Mouse (Mus musculus) liver, postnatal 0 days (tissue): ENCODE measurements around the gene Arcn1. TPM values are rescaled to one million over a fixed set of nuclear protein-coding genes. Genes with fewer than 3 reads are reported as not detected.
A peak's percentile ranks its signal among the peaks of the same experiment; 100 is the strongest.

Experiments used
- ATAC-seq: fragments of 200-750 bp; cut with Nextera tagmentation; 2 replicates; pipeline ENCODE4 v1.8.0; 2017; ENCODE audit warnings: mild to moderate bottlenecking, moderate library complexity
- DNase-seq: peaks from one replicate; pipeline ENCODE4 v3.0.0-alpha.2; 2016
- H3K27ac ChIP-seq: fragments of 300-500 bp; sonication (generic); 2 replicates; pipeline ENCODE4 v1.5.1; 2014; ENCODE audit warnings: antibody characterized with exemption, moderate library complexity, mild to moderate bottlenecking, low read depth
- H3K27me3 ChIP-seq: fragments of 300-500 bp; sonication (generic); 2 replicates; pipeline ENCODE4 v1.6.1; 2014; ENCODE audit warnings: low read length, control low read depth, mixed read lengths; ENCODE audit not compliant: insufficient read depth
- H3K36me3 ChIP-seq: fragments of 300-500 bp; sonication (generic); replicated peaks from 2 replicates; pipeline ENCODE4 v1.6.1; 2014; ENCODE audit warnings: mild to moderate bottlenecking, control low read depth, low read length, moderate library complexity, mixed read lengths; ENCODE audit not compliant: insufficient read depth
- H3K4me1 ChIP-seq: fragments of 300-500 bp; sonication (generic); 2 replicates; pipeline ENCODE4 v1.6.1; 2014; ENCODE audit warnings: antibody characterized with exemption, mild to moderate bottlenecking, control low read depth; ENCODE audit not compliant: insufficient read depth
- H3K4me2 ChIP-seq: fragments of 300-500 bp; sonication (generic); 2 replicates; pipeline ENCODE4 v1.6.1; 2014; ENCODE audit warnings: low read depth, mild to moderate bottlenecking, low read length, moderate library complexity, mixed read lengths
- H3K4me3 ChIP-seq: fragments of 300-500 bp; sonication (generic); 2 replicates; pipeline ENCODE4 v1.5.1; 2014; ENCODE audit warnings: low read depth, low read length
- H3K9ac ChIP-seq: fragments of 300-500 bp; sonication (generic); replicated peaks from 2 replicates; pipeline ENCODE4 v1.6.1; 2014; ENCODE audit warnings: mild to moderate bottlenecking, moderate library complexity
- H3K9me3 ChIP-seq: fragments of 300-500 bp; sonication (generic); 2 replicates; pipeline ENCODE4 v1.6.1; 2016; ENCODE audit warnings: mild to moderate bottlenecking, control low read depth, low read length, mixed read lengths
- CTCF ChIP-seq: sonication (generic); IDR thresholded peaks from 2 replicates; pipeline ENCODE4 v1.5.1; 2016; ENCODE audit warnings: antibody characterized with exemption, low read depth
- EP300 ChIP-seq: IDR thresholded peaks from 2 replicates; pipeline ENCODE4 v1.6.1; 2016; ENCODE audit warnings: antibody characterized with exemption, low read depth, mild to moderate bottlenecking
- WGBS: fragments of 180-500 bp; shearing (Covaris S2); extraction: QIAGEN DNeasy Blood & Tissue Kit; methylation state at CpG from one replicate; pipeline ENCODE4 v1.1.7; 2014; ENCODE audit not compliant: insufficient replicate concordance; 5-methylcytosine and 5-hydroxymethylcytosine counted together
- polyA plus RNA-seq: library from polyadenylated mRNA; unstranded; fragments of >200 nt; fragmentation: Nextera tagmentation; extraction: Ambion mirVana; gene quantifications from 2 replicates; pipeline ENCODE4 v1.2.1, GENCODE M21; 2015

Gene Arcn1
- polyA plus RNA-seq, 1 experiment from 2014 or later: 58.4 TPM

- no peak overlapping the region for H3K4me2 ChIP-seq
- no peak overlapping the region for H3K9ac ChIP-seq
- DNase-seq: no peak
- H3K4me1 ChIP-seq: peaks cover 14% of the 10 kb centered on the region
- no peaks in the 10 kb centered on the region for H3K36me3 ChIP-seq
- 34% methylated on average over 5 of the region's 5 CpGs for WGBS
- peaks cover 35% of the 10 kb centered on the region for H3K27me3 ChIP-seq
- ATAC-seq: no peak
- H3K4me3 ChIP-seq: no peak overlapping the region
- TF ChIP-seq EP300 (no peak), CTCF (no peak)
- no peaks in the 10 kb centered on the region for H3K9me3 ChIP-seq
- H3K27ac ChIP-seq: no peak overlapping the region
Measured at GRCm38 (mm10) chr9:44732130-44732549, 35.5 kb downstream of the Arcn1 start.

DNA sequence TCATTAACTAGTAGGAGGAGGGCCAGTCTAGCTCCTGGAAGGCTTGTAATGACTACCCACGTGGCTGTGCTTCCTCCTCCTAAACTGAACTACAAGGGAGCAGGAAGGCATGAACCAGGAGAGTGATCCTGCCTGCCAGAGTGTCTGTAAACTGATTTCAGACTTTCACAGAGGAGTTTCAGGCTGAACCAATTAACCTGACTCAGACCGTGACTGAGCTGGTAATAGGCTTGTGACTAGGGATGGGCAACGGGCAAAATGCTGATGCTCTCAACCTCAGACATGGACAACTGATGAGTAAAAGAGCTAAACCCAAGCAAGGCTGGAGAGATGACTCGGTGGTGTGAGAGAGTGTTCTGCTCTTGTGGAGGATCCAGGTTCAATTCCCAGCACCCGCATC, 40.2 kb downstream of the Arcn1 start:
- no peaks in the 10 kb centered on the region for H3K36me3 ChIP-seq
- TF ChIP-seq EP300 (no peak), CTCF (no peak)
- ATAC-seq (no peak), DNase-seq (no peak)
- H3K27ac ChIP-seq: no peak overlapping the region
- H3K9ac ChIP-seq: no peak overlapping the region
- no peak overlapping the region for H3K4me2 ChIP-seq
- H3K9me3 ChIP-seq: no peaks in the 10 kb centered on the region
- peaks cover 7% of the 10 kb centered on the region; the same call in 1 of the 2 replicates for H3K27me3 ChIP-seq
- 71% methylated on average over 5 of the region's 5 CpGs for WGBS
- H3K4me3 ChIP-seq: no peak overlapping the region
- H3K4me1 ChIP-seq: 0 out of 2 replicates have a peak, but pooled peaks cover 3% of the 10 kb centered on the region

- Histone ChIP-seq H3K9ac (no peak overlapping the region), H3K36me3 (no peaks in the 10 kb centered on the region), H3K27me3 (no peaks in the 10 kb centered on the region), H3K4me1 (peaks cover under 1% of the 10 kb centered on the region; the same call in 1 of the 2 replicates), H3K4me2 (no peak overlapping the region), H3K27ac (no peak overlapping the region), H3K4me3 (no peak overlapping the region), H3K9me3 (no peaks in the 10 kb centered on the region)
- ATAC-seq (no peak), DNase-seq (no peak)
- TF ChIP-seq CTCF: no peak
- TF ChIP-seq EP300: no peak
- 58% methylated on average over 10 of the region's 10 CpGs for WGBS
Measured at GRCm38 (mm10) chr9:44726431-44727146, 41.1 kb downstream of the Arcn1 start.

GRCm38 (mm10) chr9:44724665-44725064, 43.0 kb downstream of the Arcn1 start:
- H3K27me3 ChIP-seq: no peaks in the 10 kb centered on the region; the same call in 1 of the 2 replicates
- no peaks in the 10 kb centered on the region for H3K36me3 ChIP-seq

DNA sequence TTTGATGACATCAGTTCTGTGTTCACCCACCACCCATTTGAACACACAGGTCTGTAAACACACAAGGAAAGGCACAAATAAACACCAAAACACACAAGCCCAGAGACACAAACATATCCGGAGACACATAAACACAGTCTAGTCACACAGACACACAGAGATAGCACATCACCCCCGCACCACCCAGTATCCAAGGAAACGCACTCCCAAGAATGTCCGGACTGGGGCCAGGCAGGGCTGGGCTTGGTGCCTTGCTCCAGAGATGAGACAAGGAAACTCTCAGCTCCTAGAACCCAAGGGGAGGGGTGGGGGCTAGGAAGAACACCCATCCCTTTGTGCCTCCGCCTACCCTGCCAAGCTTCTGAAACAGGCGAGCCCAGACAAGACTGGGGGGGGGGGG, 43.4 kb downstream of the Arcn1 start:
- Histone ChIP-seq H3K27ac (0 out of 2 replicates have a peak overlapping the region, but pooled peaks have one; percentile 16), H3K27me3 (no peaks in the 10 kb centered on the region; the same call in 1 of the 2 replicates), H3K4me3 (no peak overlapping the region), H3K36me3 (no peaks in the 10 kb centered on the region), H3K9ac (no peak overlapping the region), H3K4me2 (no peak overlapping the region), H3K9me3 (no peaks in the 10 kb centered on the region), H3K4me1 (peaks cover 12% of the 10 kb centered on the region)
- no peak for ATAC-seq
- TF ChIP-seq CTCF (no peak), EP300 (no peak)
- DNase-seq: no peak
- WGBS: 72% methylated on average over 6 of the region's 6 CpGs

More at GRCm38 (mm10) chr9:44724665-44725064, 43.0 kb downstream of the Arcn1 start:
- H3K9me3 ChIP-seq: no peaks in the 10 kb centered on the region
- 57% methylated on average over 2 of the region's 2 CpGs for WGBS
- no peak for TF ChIP-seq EP300
- TF ChIP-seq CTCF: no peak
- peaks cover 12% of the 10 kb centered on the region for H3K4me1 ChIP-seq
- H3K4me2 ChIP-seq: no peak overlapping the region
- H3K27ac ChIP-seq: no peak overlapping the region
- no peak for ATAC-seq
- DNase-seq: no peak
- H3K9ac ChIP-seq: no peak overlapping the region
- H3K4me3 ChIP-seq: no peak overlapping the region

DNA sequence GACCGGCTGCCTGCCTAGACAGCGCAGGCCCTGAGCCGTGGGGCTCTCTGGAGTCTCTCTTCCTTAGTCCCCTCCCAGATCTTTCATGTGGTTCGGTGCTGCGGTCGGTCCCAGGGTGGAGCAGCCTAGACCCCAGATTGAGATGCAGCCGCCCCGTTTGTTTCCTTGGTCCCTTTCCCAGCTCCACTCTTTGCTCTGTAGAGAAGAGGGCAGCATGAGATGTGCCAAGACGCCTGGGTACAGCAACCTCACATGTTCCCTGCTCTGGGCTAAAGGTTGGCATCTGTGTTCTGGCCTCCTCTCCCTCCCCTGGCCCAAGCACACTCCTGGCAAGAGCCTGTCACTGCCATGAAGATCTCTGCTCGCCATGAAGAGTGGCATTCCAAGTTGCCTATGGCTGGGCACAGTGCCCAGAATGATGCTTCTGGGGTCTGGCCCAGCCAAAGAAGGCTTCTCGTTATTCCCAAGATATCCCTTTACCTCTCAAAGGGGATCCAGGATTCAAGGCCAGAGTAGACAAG, 44.1 kb downstream of the Arcn1 start:
- 69% methylated on average over 11 of the region's 11 CpGs for WGBS
- H3K36me3 ChIP-seq: no peaks in the 10 kb centered on the region
- ATAC-seq (no peak), DNase-seq (no peak)
- no peak overlapping the region for H3K4me3 ChIP-seq
- no peak overlapping the region for H3K9ac ChIP-seq
- no peak overlapping the region for H3K4me2 ChIP-seq
- peaks cover 12% of the 10 kb centered on the region for H3K4me1 ChIP-seq
- no peak for TF ChIP-seq CTCF
- TF ChIP-seq EP300: no peak
- H3K27ac ChIP-seq: peak overlapping the region; percentile 16; the same call in 1 of the 2 replicates
- H3K9me3 ChIP-seq: no peaks in the 10 kb centered on the region
- H3K27me3 ChIP-seq: no peaks in the 10 kb centered on the region; the same call in 1 of the 2 replicates
